Mouse (Mus musculus) midbrain, embryonic 13.5 days (tissue): ENCODE data around the gene B3gnt6. TPM values are rescaled to one million over a fixed set of nuclear protein-coding genes. Genes with fewer than 3 reads are reported as not detected.
"Not testable (repeated sequence)": the region's sequence is repeated elsewhere in the genome, so short reads cannot be mapped to it uniquely, and the experiment has no call there.

Experiments
- ATAC-seq: fragments of 200-750 bp; cut with Nextera tagmentation; 2 replicates; pipeline ENCODE4 v1.8.0; 2017; ENCODE audit warnings: mild to moderate bottlenecking, moderate TSS enrichment, moderate library complexity
- H3K27ac ChIP-seq: fragments of 300-500 bp; sonication (generic); 2 replicates; pipeline ENCODE4 v1.5.1; 2015; ENCODE audit warnings: inconsistent platforms, mild to moderate bottlenecking, moderate library complexity
- H3K27me3 ChIP-seq: fragments of 300-500 bp; sonication (generic); 2 replicates; pipeline ENCODE4 v1.6.1; 2015; ENCODE audit warnings: mild to moderate bottlenecking, inconsistent platforms
- H3K36me3 ChIP-seq: fragments of 300-500 bp; sonication (generic); 2 replicates; pipeline ENCODE4 v1.6.1; 2015; ENCODE audit warnings: mild to moderate bottlenecking, inconsistent platforms
- H3K4me1 ChIP-seq: fragments of 300-500 bp; sonication (generic); replicated peaks from 2 replicates; pipeline ENCODE4 v1.6.1; 2015; ENCODE audit warnings: inconsistent platforms
- H3K4me2 ChIP-seq: fragments of 300-500 bp; sonication (generic); replicated peaks from 2 replicates; pipeline ENCODE4 v1.6.1; 2015; ENCODE audit warnings: moderate library complexity, mild to moderate bottlenecking, inconsistent platforms
- H3K4me3 ChIP-seq: fragments of 300-500 bp; sonication (generic); replicated peaks from 2 replicates; pipeline ENCODE4 v1.5.1; 2015; ENCODE audit warnings: mild to moderate bottlenecking, inconsistent platforms
- H3K9ac ChIP-seq: fragments of 300-500 bp; sonication (generic); replicated peaks from 2 replicates; pipeline ENCODE4 v1.6.1; 2015; ENCODE audit warnings: mild to moderate bottlenecking, inconsistent platforms
- H3K9me3 ChIP-seq: fragments of 300-500 bp; sonication (generic); 2 replicates; pipeline ENCODE4 v1.6.1; 2016; ENCODE audit warnings: mild to moderate bottlenecking, inconsistent platforms
- WGBS: fragments of 180-500 bp; shearing (Covaris S2); methylation state at CpG from one replicate; pipeline ENCODE4 v1.1.7; 2015; 5-methylcytosine and 5-hydroxymethylcytosine counted together
- polyA plus RNA-seq: library from polyadenylated mRNA; unstranded; fragments of >200 nt; fragmentation: Nextera tagmentation; extraction: Ambion mirVana; gene quantifications from 2 replicates; pipeline ENCODE4 v1.2.1, GENCODE M21; 2015

The B3gnt6 gene
- polyA plus RNA-seq, 1 experiment from 2014 or later = 0.07 TPM

DNA sequence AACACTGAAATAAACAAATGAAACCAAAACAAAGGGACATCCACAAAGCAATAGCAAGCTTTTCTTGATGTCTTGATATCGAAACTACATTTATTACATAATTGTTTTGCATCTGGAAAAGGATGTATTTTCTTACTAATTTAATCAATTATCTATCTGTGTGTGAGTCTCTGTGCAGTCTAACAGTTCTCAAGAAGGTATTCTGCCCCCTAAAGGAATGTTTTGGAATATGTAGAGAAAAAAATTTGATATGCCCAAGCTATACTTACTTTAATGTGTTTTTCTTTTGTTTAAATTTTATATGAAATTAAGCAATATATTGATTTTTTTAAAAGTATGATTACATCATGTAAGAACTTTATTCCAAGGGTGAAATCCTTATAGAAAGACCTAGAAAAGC lies 8.7 kb downstream of the B3gnt6 start:
- Histone ChIP-seq H3K9ac (no peak overlapping the region), H3K36me3 (no peaks in the 10 kb centered on the region), H3K4me3 (no peak overlapping the region), H3K27me3 (peaks cover 67% of the 10 kb centered on the region), H3K27ac (no peak overlapping the region), H3K9me3 (no peaks in the 10 kb centered on the region), H3K4me1 (peaks cover 31% of the 10 kb centered on the region), H3K4me2 (no peak overlapping the region)
- 90% methylated on average over 1 of the region's 1 CpGs for WGBS
- ATAC-seq = no peak

DNA sequence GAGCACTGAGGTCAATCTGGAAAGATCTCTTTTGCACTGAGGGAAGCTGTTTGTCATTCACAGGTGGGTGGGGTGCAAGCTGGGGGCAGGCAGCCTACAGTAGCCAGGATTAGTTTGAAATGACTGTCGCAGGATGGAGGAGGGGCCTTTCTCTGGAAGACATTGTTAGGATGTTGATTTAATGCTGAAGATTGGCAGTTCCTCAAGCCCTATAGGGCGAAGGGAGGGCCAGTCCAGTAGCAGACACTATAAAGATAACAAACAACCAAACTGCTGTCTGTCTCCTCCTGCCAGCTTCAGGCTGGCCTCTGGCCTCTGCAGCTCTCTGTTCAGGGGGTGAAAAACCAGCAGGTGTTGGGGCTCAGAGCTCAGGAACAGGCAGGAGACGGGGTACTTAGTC lies 9.5 kb downstream of the B3gnt6 start:
- Histone ChIP-seq H3K9me3 (no peaks in the 10 kb centered on the region), H3K4me3 (no peak overlapping the region), H3K27me3 (peaks cover 65% of the 10 kb centered on the region), H3K4me2 (no peak overlapping the region), H3K9ac (no peak overlapping the region), H3K36me3 (no peaks in the 10 kb centered on the region), H3K27ac (no peak overlapping the region), H3K4me1 (peaks cover 38% of the 10 kb centered on the region)
- ATAC-seq = no peak
- 51% methylated on average over 3 of the region's 3 CpGs for WGBS

DNA sequence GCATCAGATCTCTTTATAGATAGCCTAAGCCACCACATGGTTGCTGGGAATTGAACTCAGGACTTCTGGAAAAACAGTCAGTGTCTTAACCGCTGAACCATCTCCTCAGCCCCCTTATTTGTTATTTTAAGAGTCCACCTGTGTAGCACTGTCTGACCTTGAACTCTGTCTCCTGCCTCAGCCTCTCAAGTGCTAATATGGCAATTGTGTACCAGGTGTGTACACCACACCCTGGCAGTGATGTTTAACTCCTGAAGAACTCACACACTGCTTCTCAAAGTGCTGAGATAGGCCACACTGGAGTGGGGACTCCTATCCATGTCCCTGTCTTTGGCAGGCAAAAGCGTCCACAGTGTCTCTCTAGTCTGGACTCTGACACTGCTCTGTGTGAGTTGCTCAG lies 10.6 kb downstream of the B3gnt6 start:
- no peak for ATAC-seq
- H3K4me1 ChIP-seq = peaks cover 30% of the 10 kb centered on the region
- H3K4me2 ChIP-seq = no peak overlapping the region
- peaks cover 62% of the 10 kb centered on the region for H3K27me3 ChIP-seq
- H3K9ac ChIP-seq = no peak overlapping the region
- H3K4me3 ChIP-seq = no peak overlapping the region
- H3K9me3 ChIP-seq = no peaks in the 10 kb centered on the region
- no peaks in the 10 kb centered on the region for H3K36me3 ChIP-seq
- no peak overlapping the region for H3K27ac ChIP-seq
- WGBS = 90% methylated on average over 2 of the region's 2 CpGs

DNA sequence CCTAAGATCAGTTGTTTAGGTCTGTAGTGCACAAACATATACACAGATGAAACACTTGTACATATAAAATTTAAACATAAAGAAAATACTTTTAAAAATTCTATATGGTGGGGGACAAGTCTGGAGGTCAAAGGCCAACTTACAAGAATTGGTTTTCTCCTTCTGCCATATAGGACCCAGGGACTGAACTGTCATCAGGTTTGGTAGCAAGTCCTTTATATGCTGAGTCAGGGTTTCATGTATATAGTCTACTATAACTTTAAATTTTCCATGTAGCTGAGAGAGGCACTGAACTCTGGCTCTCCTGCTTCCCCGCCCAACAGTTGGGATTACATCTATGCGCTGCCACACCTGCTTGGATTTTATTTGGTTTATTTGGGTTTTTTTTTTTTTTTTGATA lies 11.0 kb downstream of the B3gnt6 start:
- no peak overlapping the region for H3K4me2 ChIP-seq
- no peak overlapping the region for H3K9ac ChIP-seq
- H3K27me3 ChIP-seq = peaks cover 59% of the 10 kb centered on the region
- H3K4me1 ChIP-seq = peaks cover 25% of the 10 kb centered on the region
- no peaks in the 10 kb centered on the region for H3K9me3 ChIP-seq
- ATAC-seq = no peak
- H3K27ac ChIP-seq = no peak overlapping the region
- H3K4me3 ChIP-seq = no peak overlapping the region
- whole genome bisulfite sequencing = 98% methylated on average over 2 of the region's 2 CpGs
- no peaks in the 10 kb centered on the region for H3K36me3 ChIP-seq

DNA sequence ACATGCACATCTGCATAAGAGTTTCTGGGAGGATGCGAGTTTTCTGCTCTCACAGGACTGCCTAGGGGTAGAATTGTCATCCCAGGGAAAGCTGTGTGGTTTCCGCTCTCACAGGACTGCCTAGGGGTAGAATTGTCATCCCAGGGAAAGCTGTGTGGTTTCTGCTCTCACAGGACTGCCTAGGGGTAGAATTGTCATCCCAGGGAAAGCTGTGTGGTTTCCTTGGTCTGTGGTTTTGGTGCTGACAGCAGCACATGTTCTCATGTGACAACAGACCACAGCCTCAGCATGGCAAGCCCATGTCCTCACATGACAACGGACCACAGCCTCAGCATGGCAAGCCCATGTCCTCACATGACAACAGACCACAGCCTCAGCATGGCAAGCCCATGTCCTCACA lies 11.9 kb downstream of the B3gnt6 start:
- ATAC-seq, H3K9ac ChIP-seq, H3K4me3 ChIP-seq, H3K36me3 ChIP-seq, H3K9me3 ChIP-seq, H3K4me2 ChIP-seq: not testable (repeated sequence)
- peaks cover 22% of the 10 kb centered on the region for H3K4me1 ChIP-seq
- 71% methylated on average over 3 of the region's 3 CpGs for WGBS
- peaks cover 53% of the 10 kb centered on the region for H3K27me3 ChIP-seq
- H3K27ac ChIP-seq = peak overlapping the region; percentile 54

DNA sequence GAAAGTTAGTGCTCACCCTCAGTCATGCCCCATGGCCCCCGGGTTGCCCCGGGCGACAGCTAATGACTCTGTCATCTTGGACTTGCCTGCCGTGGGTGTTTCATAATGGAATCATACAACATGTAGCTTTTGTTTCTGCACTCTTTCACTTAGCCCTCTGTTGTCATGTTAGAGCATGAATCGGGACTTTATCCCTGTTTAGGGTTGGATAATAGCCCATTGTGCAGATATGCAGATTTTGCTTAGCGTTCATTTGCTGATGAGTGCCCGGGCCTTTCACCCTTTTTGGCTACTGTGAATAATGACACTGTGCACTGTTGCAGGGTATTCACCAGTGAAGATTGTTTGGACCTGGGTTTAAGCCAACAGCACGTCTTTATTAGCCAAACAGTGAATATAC lies 12.6 kb downstream of the B3gnt6 start:
- no peaks in the 10 kb centered on the region for H3K36me3 ChIP-seq
- H3K9ac ChIP-seq = no peak overlapping the region
- no peaks in the 10 kb centered on the region for H3K9me3 ChIP-seq
- H3K4me1 ChIP-seq = peaks cover 22% of the 10 kb centered on the region
- no peak overlapping the region for H3K4me3 ChIP-seq
- no peak overlapping the region for H3K4me2 ChIP-seq
- ATAC-seq = peak; percentile 88
- 25% methylated on average over 8 of the region's 8 CpGs for WGBS
- H3K27me3 ChIP-seq = peaks cover 46% of the 10 kb centered on the region
- H3K27ac ChIP-seq = no peak overlapping the region

DNA sequence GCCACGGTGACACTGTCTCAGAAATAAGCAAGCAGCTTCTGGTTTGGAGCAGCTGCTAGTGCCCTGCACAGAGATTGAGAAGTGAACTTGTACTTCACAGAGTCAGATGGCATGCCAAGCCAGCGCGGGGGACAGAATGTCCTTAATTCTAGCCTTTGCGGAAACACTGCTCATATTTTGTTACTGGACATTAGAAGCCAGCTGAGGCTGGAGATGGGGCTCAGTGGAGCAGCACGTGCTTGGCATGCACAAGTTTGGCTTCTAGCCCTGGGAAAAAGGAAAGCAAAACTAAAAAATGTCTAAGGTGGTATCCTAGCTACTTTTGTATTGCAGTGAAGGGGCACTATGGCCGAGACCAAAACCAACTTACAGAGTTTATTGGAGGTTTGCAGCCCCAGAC lies 14.0 kb downstream of the B3gnt6 start:
- peaks cover 22% of the 10 kb centered on the region for H3K4me1 ChIP-seq
- H3K9me3 ChIP-seq = no peaks in the 10 kb centered on the region
- H3K27ac ChIP-seq = peak overlapping the region; percentile 14; the same call in 1 of the 2 replicates
- 70% methylated on average over 6 of the region's 6 CpGs for WGBS
- H3K36me3 ChIP-seq = no peaks in the 10 kb centered on the region
- H3K9ac ChIP-seq = no peak overlapping the region
- no peak overlapping the region for H3K4me3 ChIP-seq
- peaks cover 42% of the 10 kb centered on the region for H3K27me3 ChIP-seq
- ATAC-seq = no peak
- H3K4me2 ChIP-seq = no peak overlapping the region

DNA sequence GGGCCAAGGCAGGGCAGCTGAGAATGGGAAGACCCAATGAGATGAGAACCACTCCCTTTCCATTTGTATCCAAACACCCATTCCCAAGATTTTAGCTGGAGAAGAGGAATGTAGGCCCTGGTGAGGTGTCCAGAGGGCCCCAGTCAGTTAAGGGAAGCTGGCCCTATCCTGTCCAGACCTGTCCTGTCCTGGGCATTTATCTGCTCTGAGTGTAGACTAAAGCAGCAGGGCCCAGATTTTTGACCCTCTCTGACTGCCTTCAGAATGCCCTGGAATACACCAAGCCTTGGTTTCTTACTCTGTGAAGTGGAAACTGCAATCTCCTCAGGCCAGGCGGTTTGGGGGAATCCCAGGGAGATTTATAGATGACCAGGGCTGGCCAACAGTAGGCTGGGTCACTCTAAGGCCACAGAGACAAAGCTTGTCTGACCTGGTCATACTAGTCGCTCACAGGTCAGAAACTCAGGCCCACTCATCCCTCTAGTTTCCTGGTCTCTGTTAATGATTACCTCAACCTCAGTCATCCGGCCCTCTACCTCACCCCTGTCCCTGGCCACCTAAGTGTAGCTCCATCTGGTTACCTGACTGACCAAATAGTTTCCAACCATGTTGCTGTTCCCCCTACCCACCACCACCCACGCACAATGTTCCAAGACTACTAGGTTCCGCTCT lies 20.6 kb downstream of the B3gnt6 start:
- H3K9ac ChIP-seq = peak overlapping the region; percentile 72

DNA sequence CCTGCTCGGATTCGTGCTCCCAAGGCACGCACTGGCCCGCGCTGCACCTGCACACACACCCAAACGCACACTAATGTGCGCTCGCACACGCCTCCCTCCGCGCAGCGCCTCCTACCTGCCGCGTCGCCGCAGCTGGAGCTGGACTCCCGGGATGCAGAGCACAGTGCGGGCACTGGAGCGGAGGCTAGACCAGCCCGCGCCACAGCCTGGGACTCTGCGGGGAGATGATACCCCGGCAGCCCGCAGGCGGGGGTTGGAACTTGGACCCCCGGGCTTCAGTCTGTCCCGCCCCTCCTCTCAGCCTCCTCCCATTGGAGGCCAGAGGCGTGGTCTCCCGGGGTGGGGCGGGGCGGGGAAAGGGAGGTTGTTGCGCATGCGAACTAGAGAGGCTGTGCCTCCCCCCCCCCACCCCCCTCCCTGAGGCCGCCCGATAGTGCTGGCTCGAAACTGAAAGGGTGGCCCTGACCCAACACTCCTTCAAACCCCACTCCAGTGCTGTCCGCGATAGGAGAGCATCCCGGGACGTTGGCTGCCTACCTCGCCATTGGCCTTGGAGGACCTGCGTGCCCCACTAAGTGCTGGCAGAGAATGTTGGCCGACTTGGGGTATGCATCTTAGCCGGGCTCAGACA lies 21.2 kb downstream of the B3gnt6 start, which contains the start of gene Capn5:
Gene Capn5 (minus strand): TSS at position 346 of the 631 bp plus-strand sequence.
- H3K27me3 ChIP-seq = peaks cover 38% of the 10 kb centered on the region
- peaks cover 18% of the 10 kb centered on the region for H3K4me1 ChIP-seq
- no peak within 1 kb of the TSS for H3K27ac ChIP-seq
- ATAC-seq = peak; percentile 90
- 3% methylated on average over 35 of the region's 44 CpGs for WGBS
- peak within 1 kb of the TSS; percentile 72 for H3K4me3 ChIP-seq
- H3K36me3 ChIP-seq = no peaks in the 10 kb centered on the region
- peak within 1 kb of the TSS; percentile 73 for H3K4me2 ChIP-seq
- no peaks in the 10 kb centered on the region for H3K9me3 ChIP-seq
- H3K9ac ChIP-seq = peak within 1 kb of the TSS; percentile 72

More for the DNA sequence above, 20.6 kb downstream of the B3gnt6 start:
- Histone ChIP-seq H3K27ac (no peak overlapping the region), H3K4me1 (peaks cover 18% of the 10 kb centered on the region), H3K36me3 (no peaks in the 10 kb centered on the region), H3K27me3 (peaks cover 40% of the 10 kb centered on the region), H3K4me2 (peak overlapping the region; percentile 73), H3K9me3 (no peaks in the 10 kb centered on the region), H3K4me3 (peak overlapping the region; percentile 72)
- 90% methylated on average over 5 of the region's 5 CpGs for WGBS
- peak; percentile 53 for ATAC-seq

DNA sequence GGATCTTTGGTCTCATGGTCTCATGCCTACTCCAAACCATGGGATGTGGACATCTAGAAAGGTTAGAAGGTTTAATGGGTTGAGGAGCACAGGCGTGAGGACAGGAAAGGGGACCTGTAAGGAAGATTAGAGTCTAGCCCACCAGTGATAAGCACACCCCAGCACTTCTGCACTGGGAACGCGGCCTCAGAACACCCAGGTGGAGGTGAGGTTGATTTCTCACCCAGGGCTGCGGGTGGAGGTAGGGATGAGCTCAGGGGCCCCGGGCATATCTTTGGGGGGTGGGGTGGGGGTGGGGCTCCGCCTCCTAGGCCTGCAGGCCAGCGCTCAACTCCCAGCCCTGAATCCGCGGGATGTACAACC lies 21.7 kb downstream of the B3gnt6 start:
- Histone ChIP-seq H3K27me3 (peaks cover 36% of the 10 kb centered on the region), H3K9ac (peak overlapping the region; percentile 72), H3K4me1 (peaks cover 18% of the 10 kb centered on the region), H3K27ac (no peak overlapping the region), H3K4me3 (peak overlapping the region; percentile 72), H3K4me2 (peak overlapping the region; percentile 73), H3K9me3 (no peaks in the 10 kb centered on the region), H3K36me3 (no peaks in the 10 kb centered on the region)
- no peak; the same call in 1 of the 2 replicates for ATAC-seq
- WGBS = 4% methylated on average over 9 of the region's 9 CpGs

DNA sequence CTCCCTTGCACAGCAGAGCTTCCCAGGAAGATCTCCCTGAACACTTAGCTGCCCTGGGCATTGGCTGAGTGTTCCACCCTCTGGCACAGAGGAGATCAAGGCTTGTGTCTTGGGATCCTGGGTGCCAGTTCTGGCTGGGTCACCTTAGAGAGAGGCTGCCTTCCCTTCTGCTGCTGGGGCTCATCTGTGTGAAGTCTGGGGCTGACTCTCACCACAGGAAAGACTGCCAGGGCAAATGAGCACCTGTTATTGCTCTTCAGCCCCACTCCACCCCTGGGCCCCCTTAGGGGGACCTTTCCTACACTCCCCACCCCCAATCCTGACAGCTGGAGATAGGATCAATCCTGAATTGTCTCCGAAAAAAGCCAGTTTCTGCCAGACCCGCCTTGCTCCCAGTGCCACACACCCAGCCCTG lies 22.2 kb downstream of the B3gnt6 start:
- Histone ChIP-seq H3K27me3 (peaks cover 35% of the 10 kb centered on the region), H3K4me3 (peak overlapping the region; percentile 72), H3K36me3 (no peaks in the 10 kb centered on the region), H3K9me3 (no peaks in the 10 kb centered on the region), H3K4me2 (peak overlapping the region; percentile 73), H3K27ac (no peak overlapping the region), H3K4me1 (peaks cover 18% of the 10 kb centered on the region), H3K9ac (peak overlapping the region; percentile 72)
- 55% methylated on average over 2 of the region's 2 CpGs for WGBS
- no peak for ATAC-seq

DNA sequence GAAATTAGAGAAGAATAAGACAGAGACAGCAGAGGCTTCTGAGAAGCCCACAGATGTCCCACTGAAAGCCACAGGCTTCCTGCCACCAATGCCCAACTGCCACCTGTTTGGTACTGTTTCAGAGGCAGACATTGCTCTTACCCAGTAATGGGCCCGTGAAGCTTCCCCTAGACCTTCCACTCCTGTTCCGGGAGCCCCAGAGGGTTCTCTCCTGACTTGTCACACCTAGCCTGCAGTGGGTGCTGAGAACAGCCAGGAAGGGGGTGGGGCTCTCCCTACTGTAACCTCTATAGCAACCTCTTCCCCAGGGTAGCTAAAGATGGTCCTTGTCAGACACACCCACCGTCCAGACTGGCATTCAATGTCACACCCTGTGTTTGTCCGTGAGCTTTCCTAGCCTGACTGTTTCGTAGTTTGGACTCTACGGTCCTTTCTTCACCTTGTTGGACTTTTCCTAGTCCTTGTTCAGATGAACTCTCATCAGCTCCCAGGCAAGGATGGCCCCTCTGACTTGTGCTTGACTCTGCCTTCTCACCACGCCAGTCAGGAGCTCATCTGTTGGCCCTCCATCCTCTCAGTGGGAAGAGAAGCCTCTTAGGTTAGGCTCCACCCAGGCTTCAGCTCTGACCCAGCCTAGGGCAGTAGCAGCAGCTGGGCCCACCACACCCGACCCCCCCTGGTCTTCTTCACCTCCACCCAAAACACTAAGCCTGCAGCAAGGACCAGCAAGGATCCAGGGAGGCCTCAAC lies 22.8 kb downstream of the B3gnt6 start:
- no peak overlapping the region for H3K27ac ChIP-seq
- WGBS = 79% methylated on average over 8 of the region's 8 CpGs
- no peaks in the 10 kb centered on the region for H3K36me3 ChIP-seq
- H3K4me3 ChIP-seq = no peak overlapping the region
- peaks cover 18% of the 10 kb centered on the region for H3K4me1 ChIP-seq
- H3K27me3 ChIP-seq = peaks cover 35% of the 10 kb centered on the region
- ATAC-seq = no peak
- H3K9ac ChIP-seq = no peak overlapping the region; the same call in 1 of the 2 replicates
- peak overlapping the region; percentile 73 for H3K4me2 ChIP-seq
- H3K9me3 ChIP-seq = no peaks in the 10 kb centered on the region
